ENCODE assay signal across 10 mouse cellular contexts in genomic region chr2:102725054-102725453, GRCm38 (mm10).
"Had no signal": no experiment of that assay in that cellular context is flagged by ENCODE, and none has a peak within 500 bp of the region (broad histone marks: within the 10 kb centered on the region; RNA-seq: fewer than 3 reads in every experiment).

No protein-coding gene starts in this region.

- H3K4me1 ChIP-seq: limb, embryonic 15.5 days; liver, embryonic 12.5 days had no signal

- ATAC-seq: liver, embryonic 12.5 days had no signal

- H3K4me2 ChIP-seq: limb, embryonic 15.5 days; liver, embryonic 12.5 days; lung, embryonic 14.5 days; midbrain, embryonic 12.5 days had no signal

- H3K4me3 ChIP-seq: layer of hippocampus, adult 2 months; limb, embryonic 15.5 days; liver, embryonic 12.5 days; midbrain, embryonic 12.5 days had no signal

- H3K27ac ChIP-seq: layer of hippocampus, adult 2 months; limb, embryonic 15.5 days; liver, embryonic 12.5 days; midbrain, embryonic 12.5 days had no signal

- H3K9me3 ChIP-seq: limb, embryonic 15.5 days; liver, embryonic 12.5 days; midbrain, embryonic 12.5 days had no signal

- DNase-seq: kidney, adult 18-20 months; kidney, postnatal 10 days; kidney, postnatal 4 days; lung, embryonic 14.5 days; lung, postnatal 14 days; thymus, postnatal 4 days had no signal

- H3K27me3 ChIP-seq: limb, embryonic 15.5 days; liver, embryonic 12.5 days; midbrain, embryonic 12.5 days had no signal

- H3K9ac ChIP-seq: limb, embryonic 15.5 days; liver, embryonic 12.5 days; lung, embryonic 14.5 days; midbrain, embryonic 12.5 days had no signal

- H3K36me3 ChIP-seq: limb, embryonic 15.5 days; liver, embryonic 12.5 days; midbrain, embryonic 12.5 days had no signal
